Mouse (Mus musculus) myocyte (in vitro differentiated cells): Measurements from ENCODE around the gene Ube2d2b. TPM values are rescaled to one million over a fixed set of nuclear protein-coding genes. Genes with fewer than 3 reads are reported as not detected.

Experiments
- H3K27me3 ChIP-seq: one replicate; pipeline ENCODE4 v1.6.1; 2011; ENCODE audit not compliant: control insufficient read depth, insufficient read depth, insufficient read length
- H3K36me3 ChIP-seq: one replicate; pipeline ENCODE4 v1.6.1; 2011; ENCODE audit not compliant: control insufficient read depth, insufficient read depth
- H3K4me2 ChIP-seq: one replicate; pipeline ENCODE4 v1.6.1; 2011; ENCODE audit warnings: low read depth, control low read depth
- H3K4me3 ChIP-seq: one replicate; pipeline ENCODE4 v1.5.1; 2011; ENCODE audit warnings: mild to moderate bottlenecking, control low read depth, moderate library complexity
- H3K79me2 ChIP-seq: one replicate; pipeline ENCODE4 v1.6.1; 2011; ENCODE audit not compliant: control insufficient read depth, insufficient read depth
- H3ac ChIP-seq: one replicate; pipeline ENCODE4 v1.6.1; 2011; ENCODE audit not compliant: control insufficient read depth, insufficient read length
- CEBPB ChIP-seq: IDR thresholded peaks from 2 replicates; pipeline ENCODE4 v1.6.1; 2011; ENCODE audit warnings: mild to moderate bottlenecking, moderate library complexity; ENCODE audit not compliant: poor library complexity, insufficient read depth, severe bottlenecking
- E2F4 ChIP-seq: IDR thresholded peaks from one replicate; pipeline ENCODE4 v1.6.1; 2011; ENCODE audit warnings: mild to moderate bottlenecking, control low read depth, moderate library complexity; ENCODE audit not compliant: insufficient read depth
- MAX ChIP-seq: IDR thresholded peaks from one replicate; pipeline ENCODE4 v1.6.1; 2011; ENCODE audit warnings: low read depth, mild to moderate bottlenecking, control low read depth
- MYOD1 ChIP-seq, 3 experiments: IDR thresholded peaks; one replicate each; pipeline ENCODE4 v1.6.1; 2011; ENCODE audit warnings: control low read depth in 2 of 3, low read depth in 2 of 3, mild to moderate bottlenecking in 2 of 3, moderate library complexity in 1 of 3; ENCODE audit not compliant: insufficient read length in 2 of 3, control insufficient read depth in 1 of 3
- MYOG ChIP-seq, 3 experiments: IDR thresholded peaks; one replicate each; pipeline ENCODE4 v1.6.1; 2011; ENCODE audit warnings: control low read depth in 2 of 3, low read depth in 2 of 3, mild to moderate bottlenecking in 2 of 3; ENCODE audit not compliant: insufficient read length in 2 of 3, control insufficient read depth in 1 of 3, insufficient read depth in 1 of 3
- POLR2A ChIP-seq: IDR thresholded peaks from one replicate; pipeline ENCODE4 v1.6.1; 2011; ENCODE audit warnings: low read depth, mild to moderate bottlenecking, control low read depth, moderate library complexity; ENCODE audit not compliant: insufficient read length
- POLR2AphosphoS2 ChIP-seq: IDR thresholded peaks from one replicate; pipeline ENCODE4 v1.6.1; 2011; ENCODE audit warnings: low read depth, control low read depth; ENCODE audit not compliant: insufficient read length
- REST ChIP-seq: IDR thresholded peaks from one replicate; pipeline ENCODE4 v1.6.1; 2011; ENCODE audit warnings: mild to moderate bottlenecking, control low read depth, moderate library complexity; ENCODE audit not compliant: insufficient read depth, insufficient read length
- SRF ChIP-seq: IDR thresholded peaks from one replicate; pipeline ENCODE4 v1.6.1; 2011; ENCODE audit warnings: low read depth; ENCODE audit not compliant: control insufficient read depth, insufficient read length
- TCF12 ChIP-seq: IDR thresholded peaks from one replicate; pipeline ENCODE4 v1.6.1; 2011; ENCODE audit warnings: mild to moderate bottlenecking, control low read depth; ENCODE audit not compliant: poor library complexity, insufficient read depth, severe bottlenecking
- TCF3 ChIP-seq: IDR thresholded peaks from one replicate; pipeline ENCODE4 v1.6.1; 2011; ENCODE audit warnings: low read depth, control low read depth; ENCODE audit not compliant: insufficient read length
- USF1 ChIP-seq: IDR thresholded peaks from one replicate; pipeline ENCODE4 v1.6.1; 2011; ENCODE audit warnings: low read depth, mild to moderate bottlenecking, control low read depth, moderate library complexity
- polyA plus RNA-seq: library from polyadenylated mRNA; unstranded; fragments of >200 nt; fragmentation: generic; extraction: Trizol; gene quantifications from one replicate; pipeline ENCODE4 v1.2.1, GENCODE M21; 2012; ENCODE audit warnings: missing spikeins

The Ube2d2b gene
- polyA plus RNA-seq, 1 experiment: 0.02 TPM

DNA sequence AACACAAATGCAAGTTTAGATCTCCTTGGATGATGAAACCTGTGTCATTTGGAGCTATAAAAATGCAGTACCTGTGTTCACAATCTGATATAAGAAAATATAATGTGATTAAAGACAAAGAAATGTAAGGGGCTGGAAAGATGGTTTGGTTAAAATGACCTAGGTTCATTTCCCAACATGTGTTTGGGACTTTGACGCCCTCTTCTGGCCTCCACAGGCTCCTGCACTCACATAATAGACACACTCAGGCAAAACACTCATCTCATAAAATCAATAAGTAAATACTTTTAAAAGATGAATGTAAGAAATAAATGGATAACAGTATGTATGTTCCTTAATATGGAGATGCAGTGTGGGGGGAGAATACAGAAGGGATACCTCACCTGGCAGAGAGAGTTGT is 47.2 kb downstream of the Ube2d2b start:
- no peaks in the 10 kb centered on the region for H3K27me3 ChIP-seq
- no peak overlapping the region for H3K4me2 ChIP-seq
- TF ChIP-seq E2F4 (no peak), USF1 (no peak), MAX (no peak), TCF3 (no peak), MYOG (IDR thresholded peaks at IDR 0.05; ENCODE audit: control insufficient read depth in 1 of 3, insufficient read depth in 1 of 3, insufficient read length in 2 of 3, low read depth in 2 of 3) (no peak), MYOD1 (IDR thresholded peaks at IDR 0.05; ENCODE audit: control insufficient read depth in 1 of 3, insufficient read length in 2 of 3, low read depth in 2 of 3) (no peak), POLR2A (no peak), POLR2AphosphoS2 (no peak), CEBPB (no peak), SRF (no peak), TCF12 (no peak), REST (no peak)
- no peak overlapping the region for H3ac ChIP-seq
- H3K4me3 ChIP-seq: no peak overlapping the region
- no peaks in the 10 kb centered on the region for H3K36me3 ChIP-seq
- no peaks in the 10 kb centered on the region for H3K79me2 ChIP-seq

DNA sequence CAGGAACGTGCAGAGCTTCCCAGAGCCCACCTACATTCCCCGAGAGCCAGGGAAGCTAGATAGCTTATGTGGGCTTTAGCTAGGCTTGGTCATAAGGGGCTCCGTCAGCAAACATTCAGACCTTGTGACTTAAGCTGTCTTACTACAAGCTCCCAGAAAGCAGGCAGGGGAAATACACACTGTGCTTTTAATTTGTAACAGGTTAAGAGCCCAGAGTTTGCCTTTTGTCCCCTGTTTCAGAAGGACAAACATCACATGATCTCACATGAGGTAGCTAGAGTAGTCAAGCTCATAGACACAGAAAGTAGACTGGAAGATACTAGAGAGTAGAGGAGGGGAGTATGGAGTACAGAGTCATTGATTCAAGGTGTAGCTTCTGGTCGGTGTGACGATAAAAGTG is 50.8 kb downstream of the Ube2d2b start:
- Histone ChIP-seq H3K79me2 (no peaks in the 10 kb centered on the region), H3K27me3 (no peaks in the 10 kb centered on the region), H3K4me2 (no peak overlapping the region), H3ac (no peak overlapping the region), H3K36me3 (no peaks in the 10 kb centered on the region), H3K4me3 (no peak overlapping the region)
- TF ChIP-seq MYOG (IDR thresholded peaks at IDR 0.05; ENCODE audit: control insufficient read depth in 1 of 3, insufficient read depth in 1 of 3, insufficient read length in 2 of 3, low read depth in 2 of 3) (no peak), SRF (no peak), REST (no peak), TCF3 (no peak), USF1 (no peak), POLR2A (no peak)

Other genes starting within 250 kb of the Ube2d2b start
- 9.7 TPM for gene Rpap2, start 232.7 kb upstream of the Ube2d2b start, polyA plus RNA-seq
- gene Glmn, start 232.2 kb upstream of the Ube2d2b start, polyA plus RNA-seq: 2.7 TPM
- gene Gfi1, start 104.1 kb upstream of the Ube2d2b start, polyA plus RNA-seq: 0.78 TPM
- 8.4 TPM for gene Evi5, start 45.0 kb downstream of the Ube2d2b start, polyA plus RNA-seq
- gene Rpl5, start 70.4 kb downstream of the Ube2d2b start, polyA plus RNA-seq: 207 TPM
- 8.2 TPM for gene Fam69a, start 157.0 kb downstream of the Ube2d2b start, polyA plus RNA-seq
- 6.9 TPM for gene Mtf2, start 235.6 kb downstream of the Ube2d2b start, polyA plus RNA-seq